Mouse (Mus musculus) right cerebral cortex, adult 18-20 months (tissue): ENCODE measurements around the gene S1pr1.
A peak's percentile ranks its signal among the peaks of the same experiment; 100 is the strongest.

Experiments
- DNase-seq: peaks from one replicate; pipeline ENCODE4 v3.0.0; 2022; ENCODE audit warnings: mixed read lengths

The S1pr1 gene

DNA sequence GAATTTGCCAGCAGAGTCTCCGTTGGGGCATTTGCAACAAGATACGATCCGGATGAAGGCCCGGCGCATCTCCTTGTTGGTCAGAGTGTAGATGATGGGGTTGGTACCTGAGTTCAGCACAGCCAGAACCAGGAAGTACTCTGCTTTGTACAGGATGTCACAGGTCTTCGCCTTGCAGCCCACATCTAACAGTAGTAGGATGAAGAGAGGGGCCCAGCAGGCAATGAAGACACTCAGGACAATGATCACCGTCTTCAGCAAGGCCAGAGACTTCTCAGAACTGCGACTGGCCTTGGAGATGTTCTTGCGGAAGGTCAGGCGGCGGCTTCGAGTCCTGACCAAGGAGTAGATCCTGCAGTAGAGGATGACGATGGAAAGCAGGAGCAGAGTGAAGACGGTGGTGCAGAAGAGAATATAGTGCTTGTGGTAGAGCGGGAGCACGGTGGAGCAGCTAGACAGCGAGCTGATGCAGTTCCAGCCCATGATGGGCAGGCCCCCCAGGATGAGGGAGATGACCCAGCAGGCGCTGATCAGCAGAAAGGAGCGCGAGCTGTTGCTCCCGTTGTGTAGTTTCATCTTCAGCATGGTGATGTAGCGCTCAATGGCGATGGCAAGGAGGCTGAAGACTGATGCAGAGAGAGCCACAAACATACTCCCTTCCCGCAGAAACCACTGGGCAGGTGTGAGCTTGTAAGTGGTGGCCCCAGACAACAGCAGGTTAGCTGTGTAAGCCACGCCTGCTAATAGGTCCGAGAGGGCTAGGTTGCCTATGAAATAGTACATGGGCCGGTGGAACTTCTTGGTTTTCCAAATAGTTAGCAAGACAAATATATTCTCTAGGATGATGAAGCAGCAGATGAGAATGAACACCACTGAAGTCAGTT, 2.7 kb downstream of the S1pr1 start:
- no peak for DNase-seq

DNA sequence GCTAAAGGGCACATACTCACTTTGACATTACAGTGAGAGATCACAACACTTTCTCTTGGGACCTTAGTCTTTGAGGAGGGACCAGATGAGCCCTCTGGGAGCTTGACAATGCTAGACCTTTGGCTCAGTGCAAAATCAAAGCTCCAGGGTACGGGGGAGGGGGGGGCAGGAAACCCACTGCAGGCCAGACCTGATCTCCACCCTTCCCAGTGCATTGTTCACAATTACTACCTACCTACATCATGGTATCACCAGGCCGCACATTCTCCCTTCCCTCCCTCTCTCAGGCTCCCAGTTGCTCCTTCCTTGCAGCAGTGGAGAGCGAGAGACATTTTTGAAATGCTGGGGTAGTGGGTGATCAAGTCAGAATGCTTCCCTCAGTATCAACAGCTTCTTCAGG, 3.5 kb downstream of the S1pr1 start:
- no peak for DNase-seq

- DNase-seq: no peak
Measured at GRCm38 (mm10) chr3:115710051-115710450, 4.8 kb downstream of the S1pr1 start.

- no peak for DNase-seq
Measured at GRCm38 (mm10) chr3:115709118-115709574, 5.7 kb downstream of the S1pr1 start.

- DNase-seq: no peak
Measured at GRCm38 (mm10) chr3:115706736-115707135, 8.1 kb downstream of the S1pr1 start.

GRCm38 (mm10) chr3:115704254-115704908, 10.5 kb downstream of the S1pr1 start:
- DNase-seq: no peak

GRCm38 (mm10) chr3:115703720-115704119, 11.2 kb downstream of the S1pr1 start:
- no peak for DNase-seq

GRCm38 (mm10) chr3:115702089-115702488, 12.8 kb downstream of the S1pr1 start:
- DNase-seq: no peak

DNA sequence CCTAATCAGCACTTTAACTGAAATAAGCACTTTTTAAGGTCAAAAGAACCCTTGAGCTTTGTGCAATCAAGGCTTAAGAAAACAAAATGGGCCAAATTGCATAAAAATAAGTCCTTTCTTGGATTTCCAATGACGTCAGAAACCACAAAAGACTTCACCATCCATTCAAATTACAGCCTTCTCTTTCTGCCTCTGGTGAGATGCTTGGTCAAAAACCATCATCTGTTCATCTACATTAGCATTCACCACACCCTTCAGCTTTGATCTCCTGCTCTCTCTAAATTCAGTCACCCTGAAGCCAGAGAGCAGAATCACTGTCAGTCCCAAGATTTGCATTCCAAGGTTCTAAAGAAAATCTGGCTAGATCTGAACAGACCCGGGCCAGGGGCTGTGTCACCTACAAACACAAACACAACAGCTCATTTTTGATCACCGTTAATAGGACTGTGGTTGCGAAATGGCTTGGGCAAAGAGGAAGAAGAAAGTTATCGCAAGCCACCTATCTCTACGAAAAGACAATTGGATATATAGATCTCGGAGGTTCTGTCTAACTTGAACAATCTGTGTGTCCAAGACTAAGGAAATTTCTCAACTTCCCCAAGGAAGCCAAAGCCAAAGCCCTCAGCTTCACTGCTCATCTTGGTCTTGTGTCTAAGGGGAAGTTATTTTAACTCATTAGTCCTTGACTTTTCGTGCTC, 19.5 kb downstream of the S1pr1 start:
- DNase-seq: no peak

- DNase-seq: no peak
Measured at GRCm38 (mm10) chr3:115694168-115694567, 20.7 kb downstream of the S1pr1 start.

- no peak for DNase-seq
Measured at GRCm38 (mm10) chr3:115693390-115693789, 21.5 kb downstream of the S1pr1 start.

- no peak for DNase-seq
Measured at GRCm38 (mm10) chr3:115692857-115693256, 22.0 kb downstream of the S1pr1 start.

DNA sequence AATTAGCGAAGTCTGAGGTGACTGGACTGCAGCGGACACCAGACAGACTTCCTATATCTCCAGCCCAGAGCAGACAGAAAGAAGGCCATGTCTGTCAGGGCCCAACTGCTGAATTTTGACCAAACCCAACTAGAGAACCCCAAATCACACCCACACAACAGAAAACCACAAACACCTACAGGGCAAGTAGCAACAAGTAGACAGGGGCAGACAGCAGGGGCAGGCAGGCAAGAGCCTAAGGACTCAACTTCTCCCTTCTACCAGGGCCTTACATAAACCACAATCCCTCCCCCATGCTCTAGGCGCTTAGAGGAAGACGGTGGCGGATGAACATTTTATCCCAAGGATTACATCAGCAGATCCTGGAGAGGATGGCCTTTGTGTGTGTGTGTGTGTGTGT, 22.5 kb downstream of the S1pr1 start:
- DNase-seq: no peak

GRCm38 (mm10) chr3:115689920-115690319, 25.0 kb downstream of the S1pr1 start:
- DNase-seq: no peak

- no peak for DNase-seq
Measured at GRCm38 (mm10) chr3:115689352-115689751, 25.5 kb downstream of the S1pr1 start.

- DNase-seq: no peak
Measured at GRCm38 (mm10) chr3:115687821-115688220, 27.1 kb downstream of the S1pr1 start.

GRCm38 (mm10) chr3:115682328-115683088, 32.4 kb downstream of the S1pr1 start:
- no peak for DNase-seq

DNA sequence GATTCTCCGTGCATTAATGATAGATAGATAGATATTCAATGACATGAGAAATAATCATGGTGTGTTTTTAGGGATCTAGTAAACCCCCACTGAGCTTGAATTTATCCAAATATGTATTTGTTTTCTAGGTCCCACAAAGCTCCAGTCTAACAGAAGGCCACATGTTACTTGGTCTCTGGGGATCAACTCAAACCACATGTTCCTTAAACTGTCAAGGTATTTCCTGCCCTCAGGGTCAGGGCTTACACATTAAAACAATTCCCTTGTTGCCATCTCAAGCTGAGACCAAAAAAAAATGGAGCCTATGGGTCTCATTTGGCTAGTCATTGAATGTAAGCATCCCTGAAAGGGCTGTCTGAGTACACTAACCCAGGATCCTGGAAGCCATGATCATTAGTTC, 33.7 kb downstream of the S1pr1 start:
- no peak for DNase-seq

DNA sequence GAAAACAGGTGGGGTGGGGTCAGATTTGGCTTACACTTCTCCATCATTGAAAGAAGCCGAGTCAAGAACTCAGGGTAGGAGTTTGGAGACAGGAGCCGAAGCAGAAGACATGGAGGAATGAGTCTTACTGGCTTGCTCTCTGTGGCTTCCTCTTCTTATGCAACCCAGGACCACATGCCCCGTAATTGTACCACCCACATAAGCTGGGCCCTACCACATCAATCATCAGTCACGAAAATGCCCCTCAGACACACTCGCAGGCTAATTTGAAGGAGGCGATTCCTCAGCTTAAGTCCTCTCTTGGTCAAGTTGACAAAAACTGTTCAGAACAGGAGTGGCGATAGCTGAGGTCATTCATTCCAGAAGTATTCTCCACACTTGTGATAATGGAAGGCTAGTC, 35.9 kb downstream of the S1pr1 start:
- no peak for DNase-seq

DNA sequence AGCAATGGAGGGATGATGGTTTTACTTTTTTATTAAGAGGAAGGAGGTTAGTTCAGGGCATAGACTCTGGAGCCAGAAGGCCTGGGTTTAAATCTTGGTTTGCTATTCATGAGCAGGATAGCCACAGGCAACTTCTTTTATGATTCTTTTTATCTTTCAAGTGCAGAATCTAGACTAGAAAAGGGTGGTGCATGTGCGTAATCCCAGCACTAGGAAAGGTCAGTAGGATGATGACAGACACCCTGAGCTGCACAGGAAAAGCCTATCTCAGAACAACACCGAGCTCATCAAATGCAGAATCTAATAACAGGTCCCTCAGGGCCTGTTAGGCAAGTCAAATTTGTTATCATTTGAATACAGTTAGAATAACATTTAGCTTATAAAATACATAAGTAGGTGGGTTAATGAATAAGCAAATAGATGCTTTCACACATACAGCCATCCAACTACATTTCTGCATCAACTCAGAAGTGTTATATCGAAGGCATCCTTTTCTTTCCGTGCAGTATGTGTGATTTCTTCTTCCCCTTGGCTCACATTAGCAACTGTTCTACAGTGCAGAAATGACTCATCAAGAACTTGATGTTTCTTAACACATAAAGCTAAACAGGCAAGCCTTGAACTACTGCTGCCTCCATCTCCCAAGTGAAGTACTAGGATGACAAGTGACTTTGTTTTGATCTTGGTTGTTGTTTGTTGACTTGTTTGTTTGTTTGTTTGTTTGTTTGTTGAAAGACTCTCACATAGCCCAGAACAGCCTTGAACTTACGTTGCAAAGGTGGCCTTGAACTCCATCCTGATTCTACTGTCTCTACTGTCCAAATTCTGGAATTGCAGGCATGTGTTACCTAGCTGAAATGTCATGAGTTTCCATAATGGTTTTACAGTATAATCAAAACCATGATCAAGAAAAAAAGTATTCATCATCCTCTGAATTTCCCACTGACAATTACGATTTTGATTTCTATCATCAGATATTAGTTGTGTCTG, 39.0 kb downstream of the S1pr1 start:
- DNase-seq: peak; percentile 2

- no peak for DNase-seq
Measured at GRCm38 (mm10) chr3:115674665-115675064, 40.2 kb downstream of the S1pr1 start.
